Mouse (Mus musculus) right cerebral cortex, adult 2 months (tissue): ENCODE data around the gene Gsn.

Source experiments
- DNase-seq, 2 experiments: peaks; one replicate each; pipeline ENCODE4 v3.0.0; 2021 to 2022; ENCODE audit warnings: low spot score in 2 of 2

The Gsn gene

DNA sequence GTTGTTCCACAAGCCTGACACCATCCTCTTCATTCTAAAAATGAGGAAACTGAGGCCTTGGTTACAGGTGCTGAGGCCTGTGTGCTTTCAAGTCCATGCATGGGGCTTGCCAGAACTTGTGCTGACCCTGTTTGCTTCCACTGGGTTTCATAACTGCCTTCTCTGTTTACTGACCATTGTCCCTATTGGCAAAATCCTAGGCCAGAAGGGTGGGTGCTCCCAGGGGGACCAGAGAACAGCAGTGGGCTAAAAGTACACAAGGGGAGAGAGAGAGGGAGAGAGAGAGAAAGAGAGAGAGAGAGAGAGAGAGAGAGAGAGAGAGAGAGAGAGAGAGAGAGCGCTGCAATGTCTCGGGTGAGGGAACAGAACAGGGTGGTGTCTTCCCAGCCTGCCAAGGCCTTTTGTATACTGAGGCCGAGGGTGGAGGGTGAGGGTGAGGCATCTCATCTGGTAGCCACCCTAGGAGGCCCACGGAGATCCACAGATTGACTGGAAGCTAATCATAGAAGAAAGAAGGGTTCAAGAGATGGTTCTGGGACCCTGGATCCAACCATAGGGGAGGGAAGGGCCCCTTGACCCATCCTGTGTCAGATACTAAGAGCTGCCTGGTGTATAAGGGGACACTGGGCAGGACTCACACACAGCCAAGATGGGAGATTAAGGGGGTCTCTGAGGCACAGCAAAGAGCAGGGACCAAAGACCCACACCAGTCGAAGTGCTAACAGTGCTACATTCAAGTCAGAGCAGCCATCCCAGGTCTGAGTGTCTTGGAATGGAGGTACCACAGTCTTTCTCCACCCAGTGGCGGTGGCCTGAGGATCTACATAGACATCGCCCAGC, 22.4 kb downstream of the Gsn start:
- DNase-seq, result no peak

DNA sequence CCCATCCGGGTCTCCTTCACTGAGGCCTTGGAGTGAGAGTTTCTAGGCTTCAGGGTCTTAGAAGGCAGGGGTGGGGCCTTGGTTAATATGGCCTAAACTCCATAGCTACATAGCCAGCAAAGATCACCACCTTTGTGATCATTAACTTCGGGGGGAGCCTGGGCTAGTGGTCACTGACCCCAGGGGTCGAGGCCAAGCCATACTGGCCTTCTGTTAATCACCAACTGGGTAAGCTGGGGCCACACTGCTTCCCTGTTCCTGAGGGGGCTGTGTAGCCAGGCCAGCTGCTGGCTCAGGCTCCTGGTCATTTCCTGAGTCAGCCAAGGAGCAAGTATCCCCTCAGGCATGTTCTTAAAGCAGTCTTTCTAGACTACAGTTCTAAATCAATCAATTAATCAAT, 23.8 kb downstream of the Gsn start:
- no peak for DNase-seq

DNA sequence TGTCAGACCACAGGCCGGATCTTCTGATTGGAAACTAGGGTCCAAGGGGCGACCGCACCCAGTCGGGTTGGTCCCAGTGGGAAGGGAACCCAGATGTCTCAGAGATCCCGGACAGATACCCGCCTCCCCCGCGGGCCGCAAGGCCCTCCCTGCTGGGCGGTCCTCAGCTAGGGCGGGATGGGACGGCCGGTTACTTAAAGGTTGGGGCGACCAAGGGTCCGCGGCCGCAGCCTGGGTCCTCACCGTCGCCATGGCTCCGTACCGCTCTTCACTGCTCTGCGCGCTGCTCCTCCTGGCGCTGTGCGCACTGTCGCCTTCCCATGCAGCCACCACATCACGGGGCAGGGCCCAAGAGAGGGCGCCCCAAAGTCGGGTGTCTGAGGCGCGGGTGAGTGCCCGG, 26.0 kb downstream of the Gsn start:
- no peak for DNase-seq

DNA sequence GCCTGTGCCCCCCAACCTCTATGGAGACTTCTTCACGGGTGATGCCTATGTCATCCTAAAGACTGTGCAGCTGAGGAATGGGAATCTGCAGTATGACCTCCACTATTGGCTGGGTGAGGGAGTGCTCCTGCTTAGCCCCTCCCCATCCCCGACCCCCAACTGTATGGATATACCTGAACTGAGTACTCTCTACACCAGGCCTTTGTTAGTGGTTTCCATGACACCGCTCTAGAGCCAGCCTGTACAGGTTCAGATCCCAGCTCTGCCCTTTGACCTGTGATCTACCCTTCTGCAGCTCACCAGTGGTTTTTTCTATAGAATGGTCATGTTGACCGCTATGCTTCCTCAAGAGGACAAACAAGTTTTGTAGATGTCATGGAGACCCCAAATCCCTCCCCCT, 27.8 kb downstream of the Gsn start:
- no peak for DNase-seq

DNA sequence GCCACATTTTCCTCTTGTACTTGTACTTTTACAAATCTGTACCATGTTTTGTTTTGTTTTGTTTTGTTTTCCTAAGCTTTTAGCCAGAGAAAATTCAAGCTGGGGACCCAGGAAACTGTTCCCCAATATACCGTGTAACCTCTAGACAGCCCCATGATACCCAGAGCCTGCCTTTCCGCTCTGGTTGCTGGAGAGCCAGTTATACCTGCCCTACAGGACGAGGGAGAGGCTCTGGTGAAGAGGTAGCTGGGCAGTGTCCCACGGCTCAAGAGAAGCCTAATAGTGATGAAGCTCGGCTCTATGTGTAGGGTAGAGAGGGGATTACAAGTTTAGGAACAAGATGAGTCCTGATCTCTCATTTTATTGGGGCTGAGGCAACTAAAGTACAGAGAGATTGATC, 29.0 kb downstream of the Gsn start:
- DNase-seq, result no peak

DNA sequence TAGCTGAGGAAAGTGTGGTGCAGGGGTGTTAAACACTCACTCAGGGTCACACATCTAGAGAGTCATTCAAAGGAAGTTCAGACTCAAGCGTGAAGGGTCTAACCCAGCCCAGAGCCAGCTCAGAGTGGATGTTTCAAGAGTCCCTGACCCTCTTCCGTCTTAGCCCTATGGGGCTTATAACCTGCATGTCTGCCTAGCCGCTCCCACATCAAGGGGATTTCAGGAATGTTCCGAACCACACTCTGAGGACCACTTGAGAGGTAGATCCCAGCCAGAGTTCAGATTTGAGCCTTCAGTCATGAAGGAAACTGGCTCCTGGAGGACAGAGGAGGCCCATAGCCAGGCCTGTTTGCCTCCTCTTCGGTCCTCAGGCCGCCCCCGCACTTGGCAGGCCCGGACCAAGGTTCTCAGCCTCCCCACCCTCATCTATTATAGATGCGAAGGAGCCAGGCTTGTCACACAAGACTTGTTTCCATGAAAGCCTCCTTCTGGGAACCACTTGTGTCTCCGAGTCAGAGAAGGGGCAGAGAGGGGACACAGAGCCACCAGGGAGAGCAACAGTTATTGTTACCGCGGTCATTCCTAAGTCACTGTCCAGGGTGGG, 30.9 kb downstream of the Gsn start:
- no peak for DNase-seq

DNA sequence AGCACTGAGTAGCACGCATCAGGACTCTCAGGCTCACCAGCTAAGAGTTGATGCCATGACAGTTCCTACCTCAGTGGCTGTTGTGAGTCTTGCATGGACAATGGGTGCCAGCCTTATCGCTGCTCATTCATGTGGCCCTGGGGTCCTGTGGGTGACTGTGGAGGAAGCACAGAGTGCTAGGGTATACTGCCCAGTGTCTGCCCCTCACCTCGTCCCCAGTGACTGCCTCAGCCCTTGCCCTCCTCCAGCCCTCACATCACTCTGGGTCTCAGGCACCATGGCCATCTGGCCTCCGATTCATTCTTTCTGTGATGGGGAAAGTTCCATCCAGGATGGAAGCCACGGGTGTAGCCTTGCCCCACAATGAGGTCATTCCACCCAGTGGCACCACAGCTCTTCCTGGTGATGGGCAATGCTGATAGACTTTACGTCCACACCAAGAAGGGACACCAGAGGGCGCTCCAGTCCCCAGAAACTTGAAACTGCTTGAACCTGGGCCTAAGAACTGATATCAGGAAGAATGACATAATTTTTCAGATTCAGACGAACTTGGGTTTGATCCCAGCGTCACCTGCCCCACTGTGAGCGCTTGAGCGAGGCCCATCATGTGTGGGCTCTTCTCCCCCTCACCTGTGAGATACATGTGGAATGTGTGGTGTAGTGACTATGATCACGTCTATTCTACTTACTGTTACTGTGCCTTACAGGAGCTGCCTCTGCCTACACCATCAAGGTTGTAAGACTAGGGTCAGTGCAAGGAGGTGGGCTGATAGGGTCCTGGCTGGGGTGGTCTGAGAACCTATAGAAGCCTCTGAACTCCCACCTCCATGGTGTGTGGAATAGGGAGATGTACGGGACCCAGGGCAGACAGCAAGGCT, 32.8 kb downstream of the Gsn start:
- peak; percentile 91 to 93 for DNase-seq

DNA sequence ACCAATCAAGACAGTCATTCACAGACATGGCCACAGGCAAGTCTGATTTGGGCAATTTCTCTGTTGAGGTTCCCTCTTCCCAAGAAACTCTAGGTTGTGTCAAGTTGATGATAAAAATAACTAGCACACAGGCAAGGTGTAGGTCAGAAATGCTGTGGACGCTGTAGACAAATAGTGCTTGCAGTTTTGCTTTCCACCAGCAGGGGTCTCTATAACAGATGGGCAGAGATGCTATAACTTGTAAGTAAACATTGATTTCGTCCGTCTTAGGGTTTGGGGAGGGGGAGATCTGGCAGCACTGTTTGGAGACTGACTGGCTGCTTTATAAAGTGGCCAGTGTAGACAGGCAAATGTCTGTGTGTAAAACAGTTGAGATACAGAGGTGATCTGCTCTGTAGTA, 35.7 kb downstream of the Gsn start:
- peak; percentile 39 to 49 for DNase-seq

DNA sequence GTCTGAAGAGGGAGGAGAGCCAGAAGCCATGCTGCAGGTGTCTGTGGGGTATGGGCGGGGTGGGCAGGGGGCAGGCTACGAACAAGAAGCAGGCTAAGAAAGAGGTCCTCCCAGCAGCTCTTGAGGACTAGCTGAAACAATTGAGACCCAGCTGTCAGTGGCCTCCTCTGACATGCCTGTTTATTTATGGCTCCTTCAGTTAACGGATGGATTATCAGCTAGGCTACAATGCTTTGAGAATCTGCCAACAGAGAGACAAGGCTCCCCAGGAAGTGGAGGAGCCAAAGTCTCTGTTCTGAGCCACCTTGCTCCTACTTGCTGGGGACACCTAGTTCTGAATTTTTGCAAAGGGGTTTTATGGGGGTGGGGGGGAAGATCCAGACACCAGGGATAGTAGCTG, 36.5 kb downstream of the Gsn start:
- no peak for DNase-seq

DNA sequence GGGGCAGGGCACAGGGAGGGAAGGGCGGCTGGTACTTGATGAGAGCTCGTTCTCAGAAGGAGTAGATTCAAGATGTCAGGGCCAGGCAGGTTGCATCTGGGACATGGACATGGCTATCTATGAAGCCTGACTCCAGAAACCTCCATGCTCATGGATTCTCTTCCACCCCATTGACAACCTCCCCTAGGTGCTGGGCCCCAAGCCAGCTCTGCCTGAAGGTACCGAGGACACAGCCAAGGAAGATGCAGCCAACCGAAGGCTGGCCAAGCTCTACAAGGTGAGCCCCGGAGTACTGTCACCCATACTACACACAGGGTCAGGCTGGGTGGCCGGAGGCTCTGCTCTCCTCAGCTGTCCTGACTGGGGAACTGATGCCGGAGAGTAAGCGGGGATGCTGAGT, 37.1 kb downstream of the Gsn start:
- DNase-seq, result no peak

DNA sequence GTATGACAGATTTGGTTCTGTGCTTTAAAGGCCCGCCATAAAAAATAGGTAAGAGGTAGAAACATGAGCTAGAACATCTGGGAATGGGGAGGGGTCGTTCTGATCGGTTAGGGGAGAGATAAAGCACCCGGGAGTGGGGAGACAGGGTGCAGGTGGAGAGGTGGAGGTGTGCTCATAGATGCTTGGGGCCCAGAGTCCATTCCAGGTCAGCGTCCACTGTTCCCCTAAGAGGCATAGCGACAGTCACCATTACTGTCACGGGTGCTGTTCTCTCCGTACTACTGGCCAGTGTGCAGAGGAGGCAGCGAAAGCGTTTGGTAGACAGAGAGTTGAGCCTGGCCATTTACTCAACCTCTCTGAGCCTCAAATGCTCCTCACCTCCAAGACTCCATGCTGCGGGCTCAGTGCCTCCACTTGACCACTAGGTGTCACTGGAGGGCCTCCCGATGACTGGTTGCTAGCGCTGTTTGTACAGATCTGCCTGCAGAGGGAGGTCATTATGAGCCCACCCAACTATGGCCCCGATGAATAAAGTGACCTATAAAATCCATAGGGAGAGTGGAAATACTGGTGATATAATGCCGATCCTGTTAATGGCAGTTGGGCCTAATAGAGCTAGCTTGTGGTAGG, 41.6 kb downstream of the Gsn start:
- DNase-seq, result peak; percentile 80 to 87

DNA sequence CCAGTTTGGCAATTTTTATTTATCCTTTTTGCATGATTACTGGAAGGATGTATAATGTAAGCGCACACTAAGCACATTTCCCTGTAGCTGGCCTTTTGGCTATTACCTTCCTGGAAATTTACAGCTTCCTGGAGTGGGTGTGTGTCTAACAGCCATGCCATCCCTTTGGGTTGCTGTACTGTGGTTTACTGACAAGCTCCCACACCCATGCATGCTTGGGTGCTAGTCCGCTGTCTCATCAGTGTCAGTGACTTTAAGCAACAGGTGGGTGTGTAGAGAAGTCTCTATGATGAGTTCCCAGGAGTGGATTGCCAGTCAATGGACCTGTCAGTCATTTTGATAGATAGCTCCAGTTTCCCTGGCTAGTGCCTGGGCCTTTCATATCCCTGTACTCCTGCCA, 43.3 kb downstream of the Gsn start:
- no peak for DNase-seq

DNA sequence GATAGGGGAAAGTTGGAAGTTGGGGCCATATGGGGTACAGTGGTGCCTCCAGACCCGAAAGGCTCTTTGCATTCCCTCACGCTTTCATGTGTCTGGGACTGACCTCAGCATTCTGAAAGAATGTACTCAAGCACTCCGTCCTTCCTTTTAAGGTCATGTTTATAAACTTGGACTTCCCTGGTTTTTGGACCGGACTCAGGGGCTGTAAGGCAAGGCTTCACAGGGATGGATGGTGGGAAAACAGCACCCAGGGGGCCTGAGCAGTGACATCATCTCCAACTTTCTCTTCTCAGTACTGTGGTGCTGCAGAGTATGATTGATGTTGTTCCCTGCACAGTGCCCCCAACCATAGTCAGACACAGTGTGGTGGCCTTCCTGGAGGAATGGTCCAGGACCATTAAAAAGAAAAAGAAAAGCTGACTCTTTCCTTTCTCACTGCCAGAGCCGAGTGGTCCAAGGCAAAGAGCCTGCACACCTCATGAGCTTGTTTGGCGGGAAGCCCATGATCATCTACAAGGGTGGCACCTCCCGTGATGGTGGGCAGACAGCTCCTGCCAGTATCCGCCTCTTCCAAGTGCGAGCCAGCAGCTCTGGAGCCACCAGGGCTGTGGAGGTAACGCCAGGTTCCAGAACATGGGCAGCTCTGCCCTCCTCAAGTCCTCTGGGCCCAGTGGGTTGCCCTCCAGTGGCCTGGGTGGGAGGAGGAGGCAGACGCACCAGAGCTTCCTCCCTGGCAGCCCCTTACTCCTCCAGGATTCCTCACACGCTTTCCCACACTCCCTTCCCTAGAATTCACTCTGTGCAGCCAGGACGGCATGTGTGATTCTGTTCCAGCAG, 46.1 kb downstream of the Gsn start:
- no peak for DNase-seq

DNA sequence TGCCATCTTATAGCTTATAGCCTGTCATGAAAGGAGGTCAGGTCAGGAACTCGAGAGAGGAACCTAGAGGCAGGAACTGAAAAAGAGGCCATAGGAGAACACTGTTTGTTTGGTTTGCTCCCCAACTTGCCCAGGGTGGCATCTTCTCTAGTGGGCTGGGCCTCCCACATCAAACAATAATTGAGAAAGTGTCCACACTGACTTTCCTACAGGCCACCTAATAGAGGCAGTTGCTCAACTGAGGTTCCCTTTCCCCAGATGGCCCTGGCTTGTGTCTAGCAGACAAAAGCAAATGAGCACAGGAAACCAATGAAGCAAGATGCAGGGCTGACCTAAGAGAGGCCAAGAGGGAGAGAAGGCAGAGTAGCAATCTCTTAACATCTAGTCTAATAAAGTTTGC, 52.0 kb downstream of the Gsn start:
- no peak for DNase-seq

DNA sequence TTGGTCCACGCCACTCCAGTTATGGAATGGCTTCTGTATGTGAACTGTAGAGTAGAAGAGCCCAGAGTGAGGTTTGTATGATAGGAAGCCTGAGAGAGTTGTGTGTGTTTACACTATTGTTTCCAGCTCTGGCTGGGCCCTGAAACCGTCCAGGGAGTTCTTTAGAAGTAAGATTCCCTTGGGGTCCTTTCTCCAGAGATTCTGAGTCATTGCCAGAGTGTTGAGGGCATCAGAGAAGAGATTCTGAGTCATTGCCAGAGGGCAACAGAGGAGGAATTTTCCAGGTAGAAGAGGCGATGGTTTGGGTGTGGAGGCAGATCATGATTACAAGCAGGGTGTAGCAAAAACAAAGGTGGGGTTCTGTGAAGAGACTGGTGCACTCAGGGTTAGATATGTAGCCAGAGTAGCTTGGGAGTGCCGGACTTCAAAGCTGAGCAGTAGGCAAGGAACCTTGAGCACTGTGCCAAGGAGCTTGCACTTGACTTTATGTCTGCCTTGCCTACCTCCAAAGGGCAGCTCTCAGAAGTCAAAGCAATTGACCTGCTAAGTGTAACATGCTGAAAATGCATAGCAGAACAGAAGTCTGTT, 53.8 kb downstream of the Gsn start:
- no peak for DNase-seq

DNA sequence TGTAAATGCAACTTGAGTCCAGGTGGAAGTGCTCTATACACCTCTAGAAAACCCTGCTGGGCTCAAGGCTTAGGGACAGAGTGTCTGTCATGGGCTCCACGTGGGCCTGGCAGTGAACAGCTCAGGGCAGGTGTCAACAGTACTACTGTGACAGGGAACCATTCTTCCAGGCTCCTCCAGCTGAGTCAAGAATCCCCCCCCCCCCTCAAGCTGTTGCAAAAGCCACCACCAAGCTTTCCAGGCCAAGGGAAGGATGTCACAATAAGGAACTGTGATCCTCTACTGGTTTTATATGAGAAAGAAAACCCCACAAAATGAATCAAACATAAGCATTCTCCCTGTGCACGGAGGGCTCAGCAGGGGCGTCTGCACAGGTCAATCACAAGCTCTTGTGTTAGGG, 58.1 kb downstream of the Gsn start:
- no peak for DNase-seq

DNA sequence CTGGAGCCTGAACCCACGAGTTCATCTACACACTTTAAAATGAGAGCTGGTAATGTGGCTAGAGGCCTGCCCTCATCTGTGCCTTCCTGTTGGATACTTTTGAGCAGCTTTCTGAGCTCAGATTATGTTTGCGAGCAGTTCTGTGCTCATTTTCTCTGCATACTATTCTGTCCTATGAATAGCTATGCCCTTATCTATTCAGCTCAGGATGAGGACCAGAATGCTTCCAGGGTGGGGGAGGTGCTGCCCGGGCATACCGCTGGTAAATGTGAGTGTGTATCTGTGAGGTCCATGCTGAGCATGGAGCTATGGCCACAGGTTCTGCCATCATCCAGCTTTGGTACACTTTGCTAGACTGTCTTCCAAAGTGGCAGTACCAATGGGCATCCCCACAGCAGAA, 61.4 kb downstream of the Gsn start:
- no peak for DNase-seq

DNA sequence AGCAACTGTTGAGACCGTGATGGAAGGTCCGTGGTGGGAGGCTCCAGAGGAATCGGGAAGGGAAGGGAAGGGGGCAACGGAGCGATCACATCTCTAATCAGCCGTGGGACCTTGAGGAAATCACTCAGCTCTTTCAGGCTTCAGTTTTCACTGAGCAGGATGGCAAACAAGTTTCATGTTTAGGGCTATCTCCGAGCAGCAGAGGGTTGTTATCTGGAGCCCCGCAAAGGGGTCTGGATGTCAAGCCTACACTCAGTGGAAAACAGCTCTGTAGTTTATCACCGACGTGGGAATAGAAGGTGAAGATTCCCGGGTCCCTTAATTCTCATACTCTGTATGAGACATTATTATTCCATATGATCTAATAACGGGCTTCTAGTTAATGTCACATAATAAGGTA, 62.2 kb downstream of the Gsn start:
- DNase-seq, result no peak

DNA sequence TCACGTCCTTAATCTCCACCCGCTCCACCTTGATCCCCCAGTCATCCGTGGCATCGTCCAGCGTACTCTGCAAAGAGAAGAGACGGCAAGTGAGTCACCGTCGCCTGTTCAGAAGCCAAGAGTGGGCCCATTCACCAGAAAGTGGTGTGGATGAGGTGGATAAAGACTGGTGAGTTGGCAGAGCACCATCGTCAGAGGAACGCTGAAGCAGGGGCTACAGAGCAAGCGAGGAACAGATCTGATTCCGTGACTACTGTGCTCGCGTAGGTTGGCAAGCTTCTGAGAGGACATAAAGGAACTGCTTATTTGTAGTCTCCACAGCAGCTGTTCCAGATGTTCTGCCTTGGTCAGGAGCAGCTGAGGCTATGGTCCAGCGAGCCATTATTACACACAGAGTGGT, 64.2 kb downstream of the Gsn start:
- no peak for DNase-seq

DNA sequence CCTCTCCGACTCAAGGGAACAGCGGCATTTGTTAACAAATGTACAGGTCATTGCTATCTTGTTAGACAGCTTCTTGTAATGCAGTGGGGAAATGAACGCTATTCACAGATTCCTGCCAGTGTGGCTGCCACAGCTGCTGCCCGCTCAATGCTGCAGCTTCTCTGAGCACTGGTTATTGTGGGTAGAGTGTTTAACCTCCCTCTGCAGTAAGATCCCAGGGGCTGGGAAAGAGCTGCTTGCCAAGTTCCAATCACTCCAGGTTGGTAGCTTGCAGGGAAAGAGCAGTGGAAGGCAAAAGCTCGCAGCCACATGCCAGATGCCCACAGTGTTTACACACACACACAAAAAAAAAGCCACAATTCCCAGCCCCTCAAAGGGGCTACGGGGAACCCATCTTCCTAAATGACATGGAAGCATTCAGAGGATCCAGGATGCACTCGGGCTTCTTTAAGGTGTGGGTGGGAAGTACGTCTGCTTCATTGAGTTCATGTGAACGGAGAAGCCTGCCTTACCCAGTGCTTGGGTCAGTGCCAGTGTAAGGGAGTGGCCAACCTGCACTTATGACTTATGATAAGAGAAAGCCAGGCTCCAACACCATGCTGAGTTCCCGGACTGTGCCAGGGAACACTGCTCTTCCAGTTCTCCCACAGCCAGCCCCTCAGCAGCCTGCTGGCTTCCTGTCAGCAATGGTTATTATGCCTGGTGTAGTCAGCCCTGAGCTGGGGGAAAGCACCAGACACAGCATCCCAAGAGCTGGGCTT, 66.4 kb downstream of the Gsn start:
- peak in 1 of 2 experiments; percentile 9 for DNase-seq
